Mouse (Mus musculus) adrenal gland, postnatal 14 days (tissue): ENCODE data around the gene Cacng4. TPM values are rescaled to one million over a fixed set of nuclear protein-coding genes. Genes with fewer than 3 reads are reported as not detected.

Experiments used
- DNase-seq: peaks from one replicate; pipeline ENCODE4 v3.0.0; 2021; ENCODE audit warnings: mixed read lengths
- total RNA-seq: library from RNA; stranded (reverse); gene quantifications from 2 replicates; pipeline ENCODE4 v1.2.3, GENCODE M21; 2021

The Cacng4 gene
- total RNA-seq, 1 experiment from 2014 or later: 2.2 TPM

DNA sequence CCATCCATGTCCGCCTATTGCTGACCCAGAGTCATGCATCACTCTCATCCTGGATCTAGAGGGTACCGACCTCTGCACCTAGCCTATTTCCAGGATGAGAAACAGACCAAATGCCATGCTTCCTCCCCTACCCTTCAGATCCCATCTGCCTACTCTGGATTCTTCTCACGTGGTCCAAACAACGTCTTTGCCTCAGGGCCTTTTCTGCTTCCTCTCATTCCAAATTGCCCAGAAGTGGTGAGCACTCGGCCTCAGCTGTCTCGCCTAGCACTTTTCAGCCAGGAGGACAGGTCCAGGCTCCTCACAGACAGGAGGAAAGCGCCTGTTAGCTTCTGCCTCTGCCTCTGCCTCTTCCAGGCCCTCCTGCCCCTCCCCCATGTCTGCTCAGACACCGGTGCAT, 21.0 kb downstream of the Cacng4 start:
- DNase-seq: no peak

DNA sequence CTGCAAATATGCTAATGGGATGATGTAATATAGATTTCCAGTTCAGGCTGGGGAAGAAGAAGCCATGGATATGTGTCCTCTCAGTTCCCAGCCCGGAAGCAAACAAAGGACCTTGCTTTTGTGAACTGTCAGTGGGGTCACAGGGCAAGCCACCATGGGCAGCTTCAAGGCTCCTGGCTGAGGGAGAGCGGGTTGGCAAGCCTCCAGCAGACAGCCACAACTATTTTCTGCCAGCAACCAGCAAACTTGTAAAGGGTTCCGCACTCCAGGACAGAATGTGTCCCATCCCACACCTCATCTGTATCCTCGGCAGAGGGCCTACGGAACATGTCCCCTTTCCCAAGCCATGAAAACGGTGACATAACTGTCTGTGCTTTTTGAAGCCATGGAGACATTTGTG, 22.4 kb downstream of the Cacng4 start:
- peak; percentile 58 for DNase-seq

GRCm38 (mm10) chr11:107768361-107768760, 26.0 kb downstream of the Cacng4 start:
- DNase-seq: no peak

DNA sequence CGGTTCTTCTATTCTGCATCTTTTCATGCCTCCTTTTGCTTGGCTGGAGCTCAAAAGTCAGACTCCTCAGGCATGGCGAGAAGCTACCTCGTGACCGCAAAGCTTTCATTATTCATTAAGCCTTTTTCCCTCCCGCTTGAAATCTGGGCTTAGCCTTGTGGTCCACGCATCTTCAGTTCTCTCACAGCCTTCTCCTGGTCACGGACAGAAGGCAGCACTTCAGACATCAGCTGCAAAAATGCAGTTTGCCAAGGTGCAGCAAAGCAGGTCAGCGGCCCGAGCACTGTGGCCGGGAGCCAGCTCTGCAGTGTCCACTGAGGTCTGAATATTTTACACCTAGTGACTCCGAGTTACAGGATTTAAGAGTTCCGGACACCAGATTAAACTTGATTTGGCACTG, 27.4 kb downstream of the Cacng4 start:
- no peak for DNase-seq

DNA sequence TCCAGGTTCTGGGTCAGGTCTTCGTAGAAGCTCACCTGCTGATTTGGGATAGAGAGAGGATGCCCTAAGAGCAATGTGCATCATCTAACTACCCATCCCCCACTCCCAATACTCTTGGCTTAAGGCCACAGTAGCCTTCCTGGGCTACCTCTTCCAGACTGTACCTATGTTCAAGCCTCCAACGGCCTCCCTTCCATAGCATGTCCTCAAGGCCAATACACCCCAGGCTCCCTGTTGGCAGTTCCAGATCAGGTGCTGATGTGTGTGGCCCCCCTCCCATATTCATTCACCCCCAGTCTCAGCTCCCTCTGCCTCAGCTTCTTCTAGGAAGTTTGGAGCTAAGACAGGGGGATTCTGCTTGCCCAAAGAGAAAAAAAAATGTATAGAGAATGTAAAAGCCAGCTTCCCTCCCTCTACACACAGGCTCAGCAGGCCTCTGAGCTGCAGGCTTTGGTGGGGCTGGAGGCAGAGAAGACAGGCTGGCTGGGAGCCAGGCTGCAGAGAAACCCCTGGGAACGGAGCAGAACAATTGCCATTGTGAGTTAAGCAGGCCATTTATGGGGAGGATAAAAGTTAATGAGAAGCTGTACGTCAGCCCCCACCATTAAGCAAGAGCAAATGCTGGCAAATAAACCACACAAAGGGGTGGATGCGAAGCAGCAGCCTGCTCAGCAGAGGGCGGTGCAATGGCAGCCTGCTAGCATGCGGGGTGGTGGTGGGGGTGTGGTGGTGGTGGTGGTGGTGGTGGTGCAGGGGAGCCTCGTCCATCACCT, 31.5 kb downstream of the Cacng4 start:
- DNase-seq: no peak

- no peak for DNase-seq
Observed at GRCm38 (mm10) chr11:107761790-107762500, 32.4 kb downstream of the Cacng4 start.

DNA sequence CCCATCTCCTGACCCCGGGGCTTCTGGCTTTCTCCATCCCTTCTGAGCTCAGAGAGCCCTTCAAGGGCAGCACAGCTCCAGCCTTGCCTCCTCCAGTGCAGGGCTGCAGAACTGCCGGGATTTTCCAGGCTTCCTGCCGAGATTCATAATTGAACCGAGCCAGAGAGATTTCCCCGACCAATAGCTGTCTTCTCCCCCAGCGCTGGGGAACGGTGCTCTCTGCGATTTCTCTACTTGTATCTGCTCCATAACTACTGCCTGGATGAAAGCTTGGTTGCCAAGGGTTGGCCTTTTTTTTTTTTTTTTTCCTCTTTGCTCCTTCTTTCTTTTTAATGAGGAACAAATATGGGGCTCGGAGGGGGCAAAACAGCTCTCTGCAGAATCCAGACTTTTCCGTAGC, 34.4 kb downstream of the Cacng4 start:
- no peak for DNase-seq

GRCm38 (mm10) chr11:107759516-107759915, 34.8 kb downstream of the Cacng4 start:
- DNase-seq: no peak

GRCm38 (mm10) chr11:107749114-107749513, 45.2 kb downstream of the Cacng4 start:
- DNase-seq: no peak

- DNase-seq: no peak
Observed at GRCm38 (mm10) chr11:107748243-107749035, 45.9 kb downstream of the Cacng4 start.

DNA sequence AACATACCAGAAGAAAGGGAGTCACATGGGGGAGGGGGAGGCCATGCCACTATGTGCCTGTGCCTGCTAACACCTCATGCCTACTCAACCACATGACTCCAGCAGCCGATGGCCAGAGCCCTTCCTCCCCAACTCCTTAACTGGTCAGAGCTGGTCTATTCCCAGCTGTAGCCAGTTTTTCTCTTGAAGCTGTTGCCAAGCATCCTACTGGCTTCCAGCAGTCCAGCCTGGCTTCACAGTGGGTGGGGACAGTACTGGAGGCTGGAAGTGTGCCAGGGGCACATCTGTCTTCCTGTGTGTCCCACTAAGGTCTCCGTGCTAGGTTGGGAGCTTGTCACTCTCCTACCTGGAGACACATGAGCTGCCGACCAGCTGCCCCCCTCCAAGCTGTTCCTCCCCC, 51.3 kb downstream of the Cacng4 start:
- no peak for DNase-seq

DNA sequence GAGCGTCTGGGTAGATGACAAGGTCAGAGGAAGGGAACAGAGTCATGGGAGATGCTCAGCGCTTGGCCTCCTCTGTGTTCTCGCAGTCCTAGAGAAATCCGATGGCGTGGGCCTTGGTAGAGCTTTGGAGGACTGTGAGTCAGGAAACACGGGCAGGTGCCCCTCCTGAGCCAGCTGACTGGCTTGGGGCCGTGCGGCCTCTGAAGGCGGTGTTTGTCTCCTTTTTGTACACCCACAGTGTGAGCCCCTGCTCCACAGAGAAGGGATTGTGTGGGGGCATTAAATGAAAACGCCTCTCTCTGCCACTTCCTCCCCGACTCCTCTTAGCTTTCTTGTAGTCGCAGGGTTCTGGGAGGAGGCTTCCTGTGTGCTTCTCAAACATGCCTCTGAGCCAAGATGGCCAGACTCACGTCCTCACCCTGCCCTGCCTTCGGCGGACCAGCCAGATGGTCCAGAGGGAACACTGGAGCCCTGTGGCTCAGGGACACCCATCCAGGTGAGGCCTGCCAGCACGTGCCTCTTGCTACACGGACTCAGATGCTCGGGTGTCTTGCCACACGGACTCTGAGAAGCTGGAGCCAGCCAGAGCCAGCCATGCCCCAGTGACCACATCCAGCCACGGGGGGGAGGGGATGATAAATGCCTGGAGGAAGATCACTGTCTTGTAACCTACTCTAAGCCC, 55.8 kb downstream of the Cacng4 start:
- no peak for DNase-seq

- peak; percentile 53 for DNase-seq
Observed at GRCm38 (mm10) chr11:107737886-107738285, 56.5 kb downstream of the Cacng4 start.

DNA sequence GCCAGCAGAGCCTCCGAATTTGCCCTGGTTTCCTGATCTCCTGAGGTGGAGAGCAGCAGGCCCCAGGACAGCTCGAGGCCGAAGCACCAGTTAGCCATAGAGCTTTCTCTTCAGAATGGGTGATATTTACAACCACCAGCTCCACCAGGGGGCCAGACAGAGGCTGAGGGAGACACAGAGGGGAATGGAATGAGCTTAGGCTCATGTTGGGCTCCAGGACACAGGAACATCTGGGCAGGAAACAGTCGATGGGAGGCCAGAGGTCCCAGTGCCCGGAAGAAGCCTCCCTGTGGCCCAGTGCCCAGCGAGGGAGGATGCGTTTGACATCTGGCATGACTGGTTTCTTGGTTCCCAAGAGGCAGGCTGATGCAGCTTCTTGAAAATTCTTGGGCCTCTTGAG, 60.2 kb downstream of the Cacng4 start:
- peak; percentile 61 for DNase-seq

GRCm38 (mm10) chr11:107731498-107731897, 62.9 kb downstream of the Cacng4 start:
- DNase-seq: peak; percentile 55

GRCm38 (mm10) chr11:107730940-107731339, 63.4 kb downstream of the Cacng4 start:
- DNase-seq: peak; percentile 37

GRCm38 (mm10) chr11:107729141-107729540, 65.2 kb downstream of the Cacng4 start:
- DNase-seq: peak; percentile 71

- DNase-seq: peak; percentile 37
Observed at GRCm38 (mm10) chr11:107728073-107728863, 66.1 kb downstream of the Cacng4 start.

- DNase-seq: no peak
Observed at GRCm38 (mm10) chr11:107724603-107725002, 69.8 kb downstream of the Cacng4 start.

DNA sequence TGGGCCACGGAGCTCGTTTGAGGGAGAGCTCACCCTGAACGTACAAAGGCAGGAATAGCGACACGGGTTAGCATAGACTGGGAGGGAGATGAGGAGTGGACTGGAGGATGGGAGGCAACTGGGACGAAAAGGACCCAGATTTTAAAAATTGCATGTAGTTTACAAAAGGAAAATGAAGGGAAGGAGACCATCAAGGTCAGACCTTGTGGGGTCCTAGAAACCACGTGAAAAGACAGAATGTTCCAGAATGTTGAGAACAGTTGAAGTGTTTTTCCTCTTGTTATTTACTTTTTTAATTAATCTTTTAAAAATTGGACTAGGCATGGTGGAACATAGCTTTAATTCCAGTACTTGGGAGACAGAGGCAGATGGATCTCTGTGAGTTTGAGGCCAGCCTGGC, 73.3 kb downstream of the Cacng4 start:
- DNase-seq: no peak

DNA sequence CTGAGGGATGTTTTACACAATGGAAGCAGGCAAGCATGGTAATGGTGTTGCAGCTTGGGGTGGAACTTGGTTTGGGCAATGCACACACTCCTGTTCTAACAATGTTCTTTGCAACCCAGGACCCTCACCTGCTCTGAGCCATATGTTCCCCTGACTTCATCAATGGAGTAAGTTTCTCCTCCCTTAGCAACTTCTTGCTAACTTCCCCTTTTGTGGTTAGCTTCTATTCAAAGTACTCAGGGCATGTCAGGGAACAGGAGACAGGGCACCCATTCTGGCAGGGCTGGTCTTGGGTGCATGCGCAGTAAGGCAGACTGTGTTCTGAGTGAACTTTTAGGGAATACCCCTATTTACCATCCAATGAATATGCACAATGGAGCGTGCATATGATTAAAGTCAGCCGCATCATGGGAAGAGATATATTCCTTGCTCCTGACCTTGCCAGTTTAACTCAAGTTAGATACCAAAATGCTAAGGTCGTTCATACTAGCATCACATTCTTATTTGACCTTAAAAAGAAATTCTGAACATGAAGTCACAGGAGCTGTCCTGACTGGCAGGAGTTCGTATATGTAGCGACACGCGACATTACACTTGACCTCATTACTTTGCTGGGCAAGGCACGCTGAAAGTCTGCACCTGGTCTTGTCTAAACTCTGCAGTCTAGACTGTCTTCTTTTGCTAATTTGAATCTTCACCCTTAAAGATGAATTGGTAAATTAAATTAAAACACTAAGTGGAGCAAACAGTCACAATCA, 73.9 kb downstream of the Cacng4 start:
- DNase-seq: peak; percentile 16
